Mouse (Mus musculus) MEL (cell line): Measurements from ENCODE around the gene Orai1.
A peak's percentile ranks its signal among the peaks of the same experiment; 100 is the strongest.

Source experiments
- CTCF ChIP-seq, 3 experiments: IDR thresholded peaks in 2 of 3; conservative IDR thresholded peaks in 1 of 3; 2 replicates each; pipeline ENCODE4 v1.5.1; 2011 to 2012; ENCODE audit warnings: low read length in 3 of 3, low read depth in 2 of 3, mild to moderate bottlenecking in 2 of 3, improper control_type of control experiment in 1 of 3, inconsistent platforms in 1 of 3, mixed read lengths in 1 of 3, moderate library complexity in 1 of 3; ENCODE audit not compliant: control insufficient read depth in 1 of 3, insufficient read depth in 1 of 3, poor library complexity in 1 of 3, severe bottlenecking in 1 of 3
- EP300 ChIP-seq, 2 experiments: IDR thresholded peaks; 2 replicates each; pipeline ENCODE4 v1.6.1; 2011; ENCODE audit warnings: improper control_type of control experiment in 2 of 2, low read length in 2 of 2, low read depth in 1 of 2, mild to moderate bottlenecking in 1 of 2
- ETS1 ChIP-seq: IDR thresholded peaks from 2 replicates; pipeline ENCODE4 v1.6.1; 2012; ENCODE audit warnings: low read depth, mild to moderate bottlenecking, inconsistent platforms, low read length, improper control_type of control experiment, moderate library complexity
- MAFK ChIP-seq: IDR thresholded peaks from 2 replicates; pipeline ENCODE4 v1.6.1; 2011; ENCODE audit warnings: low read depth, mild to moderate bottlenecking, low read length, improper control_type of control experiment, borderline replicate concordance
- MAX ChIP-seq: IDR thresholded peaks from 2 replicates; pipeline ENCODE4 v1.6.1; 2011; ENCODE audit warnings: low read length, improper control_type of control experiment
- MXI1 ChIP-seq: IDR thresholded peaks from 2 replicates; pipeline ENCODE4 v1.6.1; 2011; ENCODE audit warnings: mild to moderate bottlenecking, low read depth, low read length, improper control_type of control experiment
- NELFE ChIP-seq: IDR thresholded peaks from 2 replicates; pipeline ENCODE4 v1.6.1; 2011; ENCODE audit warnings: low read depth, low read length, improper control_type of control experiment
- POLR2A ChIP-seq, 2 experiments: IDR thresholded peaks; 2 replicates each; pipeline ENCODE4 v1.6.1; 2011 to 2012; ENCODE audit warnings: low read length in 2 of 2, mild to moderate bottlenecking in 2 of 2, control low read depth in 1 of 2, improper control_type of control experiment in 1 of 2, low read depth in 1 of 2, moderate library complexity in 1 of 2; ENCODE audit not compliant: control insufficient read depth in 1 of 2, insufficient read depth in 1 of 2, poor library complexity in 1 of 2
- POLR2AphosphoS2 ChIP-seq: IDR thresholded peaks from 2 replicates; pipeline ENCODE4 v1.6.1; 2011; ENCODE audit warnings: low read length, improper control_type of control experiment
- POLR2AphosphoS5 ChIP-seq: IDR thresholded peaks from 2 replicates; pipeline ENCODE4 v1.6.1; 2012; ENCODE audit warnings: low read depth, borderline replicate concordance, mild to moderate bottlenecking, inconsistent platforms, low read length, moderate library complexity, mixed read lengths
- RAD21 ChIP-seq: IDR thresholded peaks from 2 replicates; pipeline ENCODE4 v1.6.1; 2011; ENCODE audit warnings: mild to moderate bottlenecking, low read depth, low read length, improper control_type of control experiment
- RCOR1 ChIP-seq: IDR thresholded peaks from 2 replicates; pipeline ENCODE4 v1.6.1; 2012; ENCODE audit warnings: low read depth, mild to moderate bottlenecking, inconsistent platforms, low read length, improper control_type of control experiment
- TAL1 ChIP-seq: IDR thresholded peaks from 2 replicates; pipeline ENCODE4 v1.6.1; 2012; ENCODE audit warnings: mild to moderate bottlenecking, inconsistent platforms, low read length, moderate library complexity, mixed read lengths
- TBP ChIP-seq: IDR thresholded peaks from 2 replicates; pipeline ENCODE4 v1.8.0; 2011; ENCODE audit warnings: low read depth, low read length, improper control_type of control experiment

DNA sequence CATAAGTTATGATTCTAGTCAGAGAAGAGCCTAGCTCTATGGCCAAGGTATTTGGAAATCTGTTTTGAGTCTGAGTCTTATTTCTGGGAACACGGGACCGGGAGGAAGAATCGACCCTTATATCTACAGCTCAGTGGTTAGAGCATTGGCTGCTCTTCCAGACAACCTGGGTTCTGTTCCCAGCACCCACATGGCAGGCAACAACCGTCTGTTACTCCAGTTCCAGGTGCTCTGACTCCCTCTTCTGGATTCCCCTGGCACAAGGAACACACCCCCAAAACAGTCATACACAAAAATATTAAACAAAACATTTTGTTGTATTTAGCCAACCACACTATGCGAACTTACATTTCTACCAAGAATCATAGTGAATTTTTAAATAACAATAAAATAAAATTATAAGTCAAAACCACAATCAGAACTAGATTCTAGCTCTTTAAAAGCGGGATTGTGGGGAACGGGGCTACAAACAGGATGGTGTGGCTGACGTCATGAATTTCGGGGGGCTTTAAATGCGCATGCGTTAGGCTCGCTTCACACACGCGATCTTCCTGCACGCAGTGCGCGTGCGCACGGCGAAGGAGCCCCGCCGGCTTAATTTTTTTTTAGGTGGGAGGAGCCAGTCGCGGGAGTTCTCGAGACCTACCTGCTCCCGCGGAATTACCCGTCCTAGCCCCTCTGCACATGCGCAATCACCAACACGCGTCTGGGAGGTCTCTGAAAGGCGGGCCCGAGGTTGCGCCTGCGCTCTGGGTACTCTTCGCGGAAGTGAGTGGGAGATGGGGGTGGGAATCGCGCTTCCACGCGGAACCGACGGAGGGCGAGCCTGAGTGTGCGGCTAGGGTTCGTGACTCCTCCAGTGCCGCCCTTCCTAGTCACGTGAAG is 42.7 kb downstream of the Orai1 start:
- peak; percentile 44 to 91; a peak in 2 of 4 replicates for TF ChIP-seq POLR2A (IDR thresholded peaks at IDR 0.05; ENCODE audit: control insufficient read depth in 1 of 2, insufficient read depth in 1 of 2, low read depth in 1 of 2, low read length in 2 of 2, poor library complexity in 1 of 2)
- TF ChIP-seq MXI1: peak; percentile 82
- TF ChIP-seq MAFK: no peak
- TF ChIP-seq TAL1: no peak
- TF ChIP-seq NELFE: peak; percentile 76
- peak; percentile 88 for TF ChIP-seq MAX
- no peak; the same call in 1 of the 2 replicates for TF ChIP-seq RAD21
- no peak for TF ChIP-seq RCOR1
- TF ChIP-seq POLR2AphosphoS5: no peak
- no peak; the same call in 1 of the 2 replicates for TF ChIP-seq POLR2AphosphoS2
- TF ChIP-seq ETS1: no peak
- peak in 2 of 3 experiments; percentile 31 to 34; a peak in 4 of 6 replicates for TF ChIP-seq CTCF (IDR thresholded peaks at IDR 0.05 in 2 of 3, conservative IDR thresholded peaks at IDR 0.05 in 1 of 3; ENCODE audit: control insufficient read depth in 1 of 3, insufficient read depth in 1 of 3, low read depth in 2 of 3, low read length in 3 of 3, poor library complexity in 1 of 3, severe bottlenecking in 1 of 3)
- TF ChIP-seq TBP: peak; percentile 67; the same call in 1 of the 2 replicates
- no peak for TF ChIP-seq EP300 (IDR thresholded peaks at IDR 0.05; ENCODE audit: low read depth in 1 of 2, low read length in 2 of 2)
